Mouse (Mus musculus): ENCODE data around the gene Btbd16.

Gene Btbd16

DNA sequence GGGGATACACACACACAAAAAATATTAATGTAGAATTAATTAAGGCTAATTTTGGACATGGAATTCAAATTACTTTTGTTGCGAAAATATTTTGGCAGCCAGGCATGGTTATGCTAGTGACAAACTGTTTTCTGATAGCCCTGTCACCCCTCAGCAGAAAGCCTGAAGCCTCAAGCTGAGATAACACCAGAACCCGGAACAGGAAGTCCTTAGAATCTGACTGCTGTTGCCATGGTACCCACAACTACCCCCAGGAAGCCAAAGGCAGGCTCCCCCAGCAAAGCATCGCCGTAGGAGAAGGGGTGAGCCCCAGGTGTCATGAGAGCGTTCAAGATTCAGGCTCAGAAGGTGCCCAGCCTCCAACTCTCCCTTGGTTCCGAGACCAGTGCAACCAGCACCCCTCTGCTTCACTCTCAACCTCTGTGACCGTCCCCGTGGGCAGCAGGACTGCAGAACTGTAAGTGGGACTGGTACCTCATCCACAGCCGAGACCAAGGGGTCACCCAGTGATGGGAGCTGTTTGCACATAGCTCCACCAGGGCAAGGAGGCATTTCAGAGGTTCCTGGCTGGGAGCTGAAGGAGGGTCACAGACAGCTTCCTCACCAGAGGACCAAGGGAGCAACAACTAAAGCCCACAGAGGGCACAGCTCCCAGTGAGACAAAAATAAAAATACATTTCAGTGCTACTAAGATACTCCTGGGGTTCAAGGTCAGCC lies at the start of gene Btbd16:
Btbd16 (plus strand) TSS at position 156 of the 717 bp plus-strand sequence.
- DNase-seq = no peak

- DNase-seq = no peak
Observed at GRCm38 (mm10) chr7:130726185-130726584, 47.7 kb upstream of the Btbd16 start.

GRCm38 (mm10) chr7:130726724-130727422 lies 47.0 kb upstream of the Btbd16 start:
- no peak for DNase-seq

DNA sequence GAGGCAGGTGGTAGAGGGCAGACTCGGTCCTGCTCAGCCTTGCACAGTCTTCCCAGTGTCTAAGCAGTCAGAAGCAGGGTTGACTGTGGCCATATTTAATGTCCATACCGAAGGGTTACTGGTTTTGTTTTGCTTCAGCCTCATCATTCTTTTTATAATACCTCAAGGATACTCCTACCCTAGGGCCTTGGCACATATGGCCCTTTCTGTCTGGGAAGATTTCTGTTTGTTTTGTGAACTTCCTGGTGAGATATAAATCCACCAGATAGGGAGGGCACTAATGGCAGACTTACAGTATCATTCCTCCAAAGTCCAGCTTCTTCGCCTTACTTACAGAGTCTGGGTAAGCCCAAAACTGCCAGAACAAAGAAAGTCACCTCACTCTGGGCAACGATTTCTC lies 46.3 kb upstream of the Btbd16 start:
- no peak for DNase-seq

GRCm38 (mm10) chr7:130731792-130732191 lies 42.1 kb upstream of the Btbd16 start:
- DNase-seq = no peak

- peak; percentile 74 for DNase-seq
Observed at GRCm38 (mm10) chr7:130732908-130733307, 41.0 kb upstream of the Btbd16 start.

GRCm38 (mm10) chr7:130733423-130733822 lies 40.4 kb upstream of the Btbd16 start:
- no peak for DNase-seq

DNA sequence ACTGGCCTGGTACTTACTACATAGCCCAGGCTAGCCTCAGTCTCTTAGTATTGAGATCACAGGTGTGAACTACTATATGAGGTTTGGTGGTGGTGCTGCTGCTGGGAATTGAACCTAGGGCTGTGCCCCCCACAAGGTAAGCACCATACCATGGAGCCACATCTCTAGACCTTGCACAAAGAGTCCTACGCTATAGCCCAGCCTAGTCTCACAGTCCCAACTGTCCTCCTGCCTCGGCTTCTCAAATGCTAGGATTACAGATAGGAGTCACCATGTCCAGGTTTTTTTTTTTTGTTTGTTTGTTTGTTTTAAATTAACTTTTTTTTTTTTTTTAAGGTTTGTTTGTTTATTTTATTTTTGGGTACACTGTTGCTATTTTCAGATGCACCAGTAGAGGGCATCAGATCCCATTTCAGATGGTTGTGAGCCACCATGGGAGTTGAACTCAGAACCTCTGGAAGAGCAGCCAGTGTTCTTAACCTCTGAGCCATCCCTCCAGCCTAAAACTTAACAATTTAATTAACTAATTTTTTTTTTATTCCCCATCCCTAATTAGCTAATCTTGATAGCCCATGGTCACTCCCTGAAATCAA lies 39.6 kb upstream of the Btbd16 start:
- DNase-seq = no peak

DNA sequence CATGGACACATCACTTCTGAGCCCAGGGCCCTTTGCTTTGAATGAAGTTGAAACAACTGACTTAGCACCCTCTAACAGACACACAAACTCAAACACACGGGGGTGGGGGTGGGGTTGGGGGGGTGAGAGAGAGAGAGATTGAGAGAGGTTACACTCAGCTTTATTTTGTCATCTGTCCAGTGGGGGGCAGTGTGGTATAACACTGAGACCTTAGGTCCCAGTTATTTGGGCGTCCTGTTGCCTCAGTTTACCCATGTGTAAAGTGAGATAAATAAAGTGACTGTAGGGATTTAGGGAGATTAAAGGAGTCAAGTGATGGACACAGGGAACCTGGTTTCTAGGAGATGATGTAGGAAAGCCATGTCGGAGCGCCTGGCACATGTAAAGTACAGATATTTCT lies 32.8 kb upstream of the Btbd16 start:
- DNase-seq = no peak

- DNase-seq = no peak
Observed at GRCm38 (mm10) chr7:130743239-130744025, 30.4 kb upstream of the Btbd16 start.

- no peak for DNase-seq
Observed at GRCm38 (mm10) chr7:130749165-130749564, 24.7 kb upstream of the Btbd16 start.

DNA sequence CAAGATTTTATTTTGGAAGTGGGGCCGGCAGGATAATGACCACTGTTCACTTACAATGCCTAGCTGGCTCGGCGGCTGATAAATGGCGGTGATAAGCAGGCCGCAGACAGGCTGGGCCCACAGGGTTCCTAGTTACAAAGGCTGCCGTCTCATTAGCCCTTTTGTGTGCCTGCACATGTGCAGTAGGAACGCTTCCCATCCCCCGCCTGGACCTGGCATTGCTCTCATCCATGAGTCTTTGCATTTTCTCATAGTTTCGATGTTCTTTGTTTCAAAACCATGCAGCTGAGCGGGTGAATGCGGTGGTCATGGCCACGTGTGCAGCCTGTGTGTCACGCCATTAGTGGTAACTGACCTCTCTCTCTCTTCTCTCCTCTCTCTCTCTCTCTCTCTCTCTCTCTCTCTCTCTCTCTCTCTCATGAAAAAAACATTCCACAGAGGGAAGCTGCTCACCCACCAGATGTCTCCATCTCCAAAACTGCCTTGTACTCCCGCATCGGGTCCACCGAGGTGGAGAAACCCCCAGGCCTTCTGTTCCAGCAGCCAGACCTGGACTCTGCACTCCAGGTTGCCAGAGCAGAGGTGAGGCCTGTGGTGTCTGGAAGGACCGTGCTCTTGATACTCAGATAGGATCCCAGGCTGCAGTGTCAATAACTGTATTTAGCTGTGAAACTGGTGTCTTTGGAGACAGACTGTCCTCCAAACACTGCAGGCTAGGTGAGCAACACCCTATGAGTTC lies 22.9 kb upstream of the Btbd16 start:
- no peak for DNase-seq

DNA sequence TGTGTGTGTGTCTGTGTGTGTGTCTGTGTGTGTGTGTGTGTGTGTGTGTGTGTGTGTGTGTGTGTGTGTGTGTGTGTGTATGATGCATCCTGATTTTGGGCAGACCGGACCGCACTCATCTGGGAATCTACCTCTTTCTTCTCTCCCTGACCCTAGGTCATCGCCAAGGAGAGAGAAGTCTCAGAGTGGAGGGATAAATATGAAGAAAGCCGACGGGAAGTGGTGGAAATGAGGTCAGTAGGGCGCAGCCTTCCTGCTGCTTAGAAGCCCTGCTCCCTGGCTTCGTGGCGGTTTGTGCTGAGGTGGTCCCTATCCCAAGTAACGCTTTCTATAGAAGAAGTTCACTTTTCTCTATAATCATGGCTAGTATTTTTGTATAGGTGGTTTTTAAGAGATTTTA lies 22.2 kb upstream of the Btbd16 start:
- no peak for DNase-seq

GRCm38 (mm10) chr7:130754790-130755189 lies 19.1 kb upstream of the Btbd16 start:
- no peak for DNase-seq

- no peak for DNase-seq
Observed at GRCm38 (mm10) chr7:130756343-130756835, 17.5 kb upstream of the Btbd16 start.

- peak; percentile 24 for DNase-seq
Observed at GRCm38 (mm10) chr7:130757326-130757865, 16.5 kb upstream of the Btbd16 start.

DNA sequence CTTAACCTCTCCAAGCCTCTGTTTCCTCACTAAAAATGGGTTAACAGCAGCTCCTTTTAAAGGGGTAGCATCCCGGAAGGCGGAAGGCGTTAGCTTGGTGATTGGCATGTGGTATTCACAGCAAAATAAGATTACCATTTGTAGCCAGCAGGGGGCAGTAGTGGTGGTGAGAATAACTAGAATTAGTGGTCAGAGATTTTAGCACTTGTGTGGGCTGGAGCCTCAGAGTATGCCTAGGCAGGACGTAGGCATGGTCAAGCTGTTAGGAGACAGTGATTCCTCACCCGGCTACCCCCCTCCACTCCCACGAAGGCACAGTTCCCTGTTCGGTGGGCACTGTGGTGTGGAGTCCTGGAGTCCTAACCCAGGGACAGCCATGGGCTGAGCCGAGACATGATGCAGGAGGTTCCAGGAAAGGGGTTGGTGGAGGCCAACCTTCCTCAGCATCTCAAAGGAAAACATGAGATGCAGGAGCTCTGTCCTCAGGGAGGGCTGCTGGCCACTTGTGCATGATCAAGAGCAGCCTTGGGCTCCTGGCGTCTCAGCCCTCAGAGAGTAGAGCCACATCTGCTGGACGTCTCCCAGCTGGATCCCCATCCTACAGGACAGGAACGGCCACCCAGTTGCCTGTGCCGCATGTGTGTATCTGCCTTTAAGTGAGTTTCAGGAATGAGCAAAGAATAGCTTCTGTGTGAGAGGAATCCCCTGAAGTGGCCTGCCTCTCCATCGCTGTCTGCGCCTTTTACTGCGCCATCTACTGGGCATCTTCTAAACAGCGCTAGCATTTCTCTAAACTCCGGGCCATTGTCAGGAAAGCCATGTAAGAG lies 11.6 kb upstream of the Btbd16 start:
- DNase-seq = peak; percentile 24

- DNase-seq = no peak
Observed at GRCm38 (mm10) chr7:130764160-130764559, 9.7 kb upstream of the Btbd16 start.

- DNase-seq = no peak
Observed at GRCm38 (mm10) chr7:130766411-130767170, 7.3 kb upstream of the Btbd16 start.

GRCm38 (mm10) chr7:130768151-130768550 lies 5.7 kb upstream of the Btbd16 start:
- DNase-seq = no peak

All from kidney, adult 11 months (tissue).